Mouse (Mus musculus): ENCODE measurements at regions not wholly inside any gene's neighbourhood (a gene's known extent, or its start where the extent isn't known, plus 50 kb on each side); places are given as distances from the start of the nearest gene placed in this dataset.

DNA sequence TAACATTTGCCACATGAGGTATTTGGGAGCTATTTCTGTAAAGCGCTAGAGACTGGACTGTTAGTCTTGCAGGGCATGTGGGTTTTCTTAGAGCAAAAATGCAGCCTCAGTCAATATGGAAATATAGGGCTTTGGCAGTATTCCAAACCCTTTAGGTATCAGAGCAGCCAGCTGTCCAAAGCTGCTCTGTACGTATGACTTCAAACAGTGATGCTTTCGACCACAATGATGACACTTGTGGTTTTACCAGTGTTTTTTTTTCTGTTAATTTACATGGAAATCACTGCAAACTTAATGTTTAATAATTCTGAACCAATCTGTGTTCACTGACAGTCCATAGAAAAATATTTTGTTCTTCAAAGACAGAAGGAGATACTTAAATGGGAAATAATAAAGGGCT, 743.0 kb downstream of the Brinp3 start:
- TF ChIP-seq CTCF (IDR thresholded peaks at IDR 0.05; ENCODE audit: low read depth) (no peak), EP300 (optimal IDR thresholded peaks at IDR 0.05) (no peak)
